Mouse (Mus musculus): ENCODE measurements at regions not wholly inside any gene's neighbourhood (a gene's known extent, or its start where the extent isn't known, plus 50 kb on each side); places are given as distances from the start of the nearest gene placed in this dataset.

- no peak for ATAC-seq (ENCODE audit: insufficient read depth, low read depth)
- Histone ChIP-seq H3K9ac (replicated peaks; ENCODE audit: low read depth, low read length) (no peak overlapping the region), H3K27ac (ENCODE audit: low read depth) (no peak overlapping the region), H3K27me3 (ENCODE audit: control insufficient read depth, insufficient read depth, low read length) (no peaks in the 10 kb centered on the region), H3K36me3 (replicated peaks; ENCODE audit: control insufficient read depth, insufficient read depth, low read length) (no peaks in the 10 kb centered on the region), H3K4me1 (ENCODE audit: control insufficient read depth, insufficient read depth) (no peaks in the 10 kb centered on the region), H3K9me3 (replicated peaks; ENCODE audit: control insufficient read depth, low read length) (no peaks in the 10 kb centered on the region), H3K4me3 (ENCODE audit: low read depth, low read length) (no peak overlapping the region), H3K4me2 (ENCODE audit: low read depth, low read length) (no peak overlapping the region)
- WGBS = 70% methylated on average over 2 of the region's 2 CpGs
- DNase-seq (ENCODE audit: low spot score) = no peak
- TF ChIP-seq CTCF (IDR thresholded peaks at IDR 0.05; ENCODE audit: low read depth) = no peak
- TF ChIP-seq EP300 (IDR thresholded peaks at IDR 0.05; ENCODE audit: low read depth) = no peak
Observed at GRCm38 (mm10) chr12:32299714-32300113, 78.8 kb upstream of the Ccdc71l start.

- H3K27ac ChIP-seq (ENCODE audit: low read depth) = no peak overlapping the region
- H3K4me1 ChIP-seq (ENCODE audit: control insufficient read depth, insufficient read depth) = no peaks in the 10 kb centered on the region
- 83% methylated on average over 5 of the region's 5 CpGs for WGBS
- ATAC-seq (ENCODE audit: insufficient read depth, low read depth) (no peak), DNase-seq (ENCODE audit: low spot score) (no peak)
- no peaks in the 10 kb centered on the region for H3K9me3 ChIP-seq (replicated peaks; ENCODE audit: control insufficient read depth, low read length)
- H3K4me2 ChIP-seq (ENCODE audit: low read depth, low read length) = no peak overlapping the region
- H3K36me3 ChIP-seq (replicated peaks; ENCODE audit: control insufficient read depth, insufficient read depth, low read length) = no peaks in the 10 kb centered on the region
- H3K27me3 ChIP-seq (ENCODE audit: control insufficient read depth, insufficient read depth, low read length) = no peaks in the 10 kb centered on the region
- no peak overlapping the region for H3K9ac ChIP-seq (replicated peaks; ENCODE audit: low read depth, low read length)
- H3K4me3 ChIP-seq (ENCODE audit: low read depth, low read length) = no peak overlapping the region
- no peak for TF ChIP-seq EP300 (IDR thresholded peaks at IDR 0.05; ENCODE audit: low read depth)
- no peak for TF ChIP-seq CTCF (IDR thresholded peaks at IDR 0.05; ENCODE audit: low read depth)
Observed at GRCm38 (mm10) chr12:32305736-32306135, 72.8 kb upstream of the Ccdc71l start.

GRCm38 (mm10) chr12:32306326-32306725 is 72.2 kb upstream of the Ccdc71l start:
- DNase-seq (ENCODE audit: low spot score) (no peak), ATAC-seq (ENCODE audit: insufficient read depth, low read depth) (no peak)
- TF ChIP-seq EP300 (IDR thresholded peaks at IDR 0.05; ENCODE audit: low read depth) (no peak), CTCF (IDR thresholded peaks at IDR 0.05; ENCODE audit: low read depth) (no peak)
- Histone ChIP-seq H3K4me1 (ENCODE audit: control insufficient read depth, insufficient read depth) (no peaks in the 10 kb centered on the region), H3K9ac (replicated peaks; ENCODE audit: low read depth, low read length) (no peak overlapping the region), H3K27me3 (ENCODE audit: control insufficient read depth, insufficient read depth, low read length) (no peaks in the 10 kb centered on the region), H3K4me2 (ENCODE audit: low read depth, low read length) (no peak overlapping the region), H3K27ac (ENCODE audit: low read depth) (no peak overlapping the region), H3K4me3 (ENCODE audit: low read depth, low read length) (no peak overlapping the region), H3K36me3 (replicated peaks; ENCODE audit: control insufficient read depth, insufficient read depth, low read length) (no peaks in the 10 kb centered on the region), H3K9me3 (replicated peaks; ENCODE audit: control insufficient read depth, low read length) (no peaks in the 10 kb centered on the region)
- WGBS = 71% methylated on average over 4 of the region's 4 CpGs

- WGBS = 51% methylated on average over 9 of the region's 9 CpGs
- Histone ChIP-seq H3K4me3 (ENCODE audit: low read depth, low read length) (no peak overlapping the region), H3K36me3 (replicated peaks; ENCODE audit: control insufficient read depth, insufficient read depth, low read length) (no peaks in the 10 kb centered on the region), H3K27me3 (ENCODE audit: control insufficient read depth, insufficient read depth, low read length) (no peaks in the 10 kb centered on the region), H3K4me2 (ENCODE audit: low read depth, low read length) (no peak overlapping the region), H3K27ac (ENCODE audit: low read depth) (no peak overlapping the region), H3K9ac (replicated peaks; ENCODE audit: low read depth, low read length) (no peak overlapping the region), H3K4me1 (ENCODE audit: control insufficient read depth, insufficient read depth) (no peaks in the 10 kb centered on the region), H3K9me3 (replicated peaks; ENCODE audit: control insufficient read depth, low read length) (no peaks in the 10 kb centered on the region)
- DNase-seq (ENCODE audit: low spot score) = no peak
- no peak for ATAC-seq (ENCODE audit: insufficient read depth, low read depth)
- TF ChIP-seq EP300 (IDR thresholded peaks at IDR 0.05; ENCODE audit: low read depth) (no peak), CTCF (IDR thresholded peaks at IDR 0.05; ENCODE audit: low read depth) (no peak)
Observed at GRCm38 (mm10) chr12:32307280-32308006, 71.1 kb upstream of the Ccdc71l start.

- no peak overlapping the region for H3K4me2 ChIP-seq (ENCODE audit: low read depth, low read length)
- H3K4me1 ChIP-seq (ENCODE audit: control insufficient read depth, insufficient read depth) = no peaks in the 10 kb centered on the region
- H3K4me3 ChIP-seq (ENCODE audit: low read depth, low read length) = no peak overlapping the region
- no peaks in the 10 kb centered on the region for H3K9me3 ChIP-seq (replicated peaks; ENCODE audit: control insufficient read depth, low read length)
- no peak overlapping the region for H3K27ac ChIP-seq (ENCODE audit: low read depth)
- no peak for ATAC-seq (ENCODE audit: insufficient read depth, low read depth)
- no peaks in the 10 kb centered on the region for H3K27me3 ChIP-seq (ENCODE audit: control insufficient read depth, insufficient read depth, low read length)
- no peak for DNase-seq (ENCODE audit: low spot score)
- WGBS = 89% methylated on average over 1 of the region's 1 CpGs
- no peaks in the 10 kb centered on the region for H3K36me3 ChIP-seq (replicated peaks; ENCODE audit: control insufficient read depth, insufficient read depth, low read length)
- no peak overlapping the region for H3K9ac ChIP-seq (replicated peaks; ENCODE audit: low read depth, low read length)
- TF ChIP-seq EP300 (IDR thresholded peaks at IDR 0.05; ENCODE audit: low read depth) (no peak), CTCF (IDR thresholded peaks at IDR 0.05; ENCODE audit: low read depth) (no peak)
Observed at GRCm38 (mm10) chr12:32315099-32315783, 63.3 kb upstream of the Ccdc71l start.

Measured in heart, postnatal 0 days (tissue).